ENCODE assay signal across 25 mouse cellular contexts in the genomic region with DNA sequence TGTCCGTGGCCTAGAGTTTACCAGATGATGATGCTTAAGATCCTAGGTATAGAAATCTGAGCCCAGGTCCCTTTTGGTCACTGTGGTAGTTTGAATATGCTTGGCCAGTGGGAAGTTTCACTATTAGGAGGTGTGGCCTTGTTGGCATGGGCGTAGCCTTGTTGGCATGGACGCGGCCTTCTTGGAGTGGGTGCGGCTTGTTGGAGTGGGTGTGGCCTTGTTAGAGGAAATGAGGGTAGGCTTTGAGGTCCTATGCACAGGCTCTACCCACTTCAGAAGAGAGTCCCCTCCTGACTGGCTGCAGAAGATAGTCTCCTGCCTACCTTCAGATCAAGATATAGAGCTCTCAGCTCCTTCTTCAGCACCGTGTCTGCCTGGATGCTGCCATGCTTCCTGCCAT.
DNase-seq lines count a peak whose midpoint lies in the region; ATAC-seq lines count a peak whose summit lies in the region.
"Had no signal": no experiment of that assay in that cellular context is flagged by ENCODE, and none has a peak within 500 bp of the region (broad histone marks: within the 10 kb centered on the region; RNA-seq: fewer than 3 reads in every experiment).

No protein-coding gene starts in this region.

- H3K4me1 ChIP-seq in midbrain, embryonic 14.5 days (ENCODE audit: control insufficient read depth, insufficient read depth, low read length) = no peaks in the 10 kb centered on the region
- no peaks in the 10 kb centered on the region for H3K4me1 ChIP-seq in midbrain, embryonic 11.5 days (ENCODE audit: control insufficient read depth, insufficient read depth, low read length)
- no peaks in the 10 kb centered on the region for H3K4me1 ChIP-seq in kidney, embryonic 14.5 days (ENCODE audit: control insufficient read depth, insufficient read depth, low read length)
- H3K4me1 ChIP-seq: liver, embryonic 12.5 days; midbrain, embryonic 12.5 days; stomach, embryonic 15.5 days had no signal

- no peaks in the 10 kb centered on the region for H3K36me3 ChIP-seq in midbrain, embryonic 14.5 days (ENCODE audit: control insufficient read depth, insufficient read depth, low read length)
- no peaks in the 10 kb centered on the region for H3K36me3 ChIP-seq in midbrain, embryonic 11.5 days (ENCODE audit: control insufficient read depth, insufficient read depth, low read length)
- H3K36me3 ChIP-seq in kidney, embryonic 14.5 days (ENCODE audit: control insufficient read depth, insufficient read depth, low read length) = no peaks in the 10 kb centered on the region
- H3K36me3 ChIP-seq: liver, embryonic 12.5 days; midbrain, embryonic 12.5 days; stomach, embryonic 15.5 days had no signal

- no peak overlapping the region for H3K4me3 ChIP-seq in midbrain, embryonic 14.5 days (replicated peaks; ENCODE audit: low read depth, low read length)
- H3K4me3 ChIP-seq in midbrain, embryonic 11.5 days (ENCODE audit: low read depth, low read length) = no peak overlapping the region
- H3K4me3 ChIP-seq in kidney, embryonic 14.5 days (ENCODE audit: low read length) = no peak overlapping the region
- H3K4me3 ChIP-seq: erythroblast, embryonic 14.5 days; layer of hippocampus, adult 2 months; liver, embryonic 12.5 days; midbrain, embryonic 12.5 days; stomach, embryonic 15.5 days had no signal

- peak; percentile 9; the same call in 1 of the 2 replicates for ATAC-seq in midbrain, embryonic 14.5 days (ENCODE audit: low FRiP score, low TSS enrichment)
- ATAC-seq in midbrain, embryonic 11.5 days (ENCODE audit: low FRiP score) = no peak
- ATAC-seq in granulocyte monocyte progenitor cell, adult 5-6 weeks (replicated peaks; ENCODE audit: poor library complexity, severe bottlenecking) = peak; percentile 23
- peak; percentile 70 for ATAC-seq in monocyte, adult 5-6 weeks (replicated peaks; ENCODE audit: insufficient number of reproducible peaks, low FRiP score, low TSS enrichment, poor library complexity, severe bottlenecking)
- no peak for ATAC-seq in kidney, embryonic 14.5 days (ENCODE audit: low FRiP score, low TSS enrichment)
- ATAC-seq: forebrain, postnatal 0 days; hindbrain, embryonic 16.5 days; liver, embryonic 12.5 days; liver, postnatal 0 days had no signal

- intact Hi-C loops in left cerebral cortex, postnatal 10 days (cut with DNase I) = no loop called here

- no peak overlapping the region for H3K4me2 ChIP-seq in midbrain, embryonic 14.5 days (ENCODE audit: low read length)
- no peak overlapping the region for H3K4me2 ChIP-seq in midbrain, embryonic 11.5 days
- no peak overlapping the region for H3K4me2 ChIP-seq in kidney, embryonic 14.5 days (replicated peaks; ENCODE audit: low read depth, low read length)
- H3K4me2 ChIP-seq: liver, embryonic 12.5 days; midbrain, embryonic 12.5 days; stomach, embryonic 15.5 days had no signal

- H3K9ac ChIP-seq in midbrain, embryonic 14.5 days (replicated peaks; ENCODE audit: low read length) = no peak overlapping the region
- no peak overlapping the region for H3K9ac ChIP-seq in midbrain, embryonic 11.5 days (ENCODE audit: low read length)
- H3K9ac ChIP-seq in kidney, embryonic 14.5 days (ENCODE audit: low read depth, low read length) = no peak overlapping the region
- H3K9ac ChIP-seq: forebrain, postnatal 0 days; liver, embryonic 12.5 days; liver, postnatal 0 days; midbrain, embryonic 12.5 days; stomach, embryonic 15.5 days had no signal

- no peak overlapping the region for H3K27ac ChIP-seq in midbrain, embryonic 14.5 days (replicated peaks; ENCODE audit: low read depth, low read length)
- H3K27ac ChIP-seq in midbrain, embryonic 11.5 days (ENCODE audit: low read depth, low read length) = no peak overlapping the region
- H3K27ac ChIP-seq in kidney, embryonic 14.5 days (ENCODE audit: low read depth, low read length) = no peak overlapping the region
- H3K27ac ChIP-seq: layer of hippocampus, adult 2 months; liver, embryonic 12.5 days; macrophage; midbrain, embryonic 12.5 days; stomach, embryonic 15.5 days had no signal

- no peaks in the 10 kb centered on the region for H3K9me3 ChIP-seq in midbrain, embryonic 14.5 days (ENCODE audit: control insufficient read depth, low read length)
- H3K9me3 ChIP-seq in midbrain, embryonic 11.5 days (ENCODE audit: control insufficient read depth, low read length) = no peaks in the 10 kb centered on the region
- H3K9me3 ChIP-seq in kidney, embryonic 14.5 days (ENCODE audit: control insufficient read depth, low read length) = no peaks in the 10 kb centered on the region
- H3K9me3 ChIP-seq: liver, embryonic 12.5 days; midbrain, embryonic 12.5 days; stomach, embryonic 15.5 days had no signal

- 97% methylated on average over 6 of the region's 6 CpGs for whole genome bisulfite sequencing in midbrain, embryonic 14.5 days
- WGBS in midbrain, embryonic 11.5 days = 97% methylated on average over 6 of the region's 6 CpGs
- WGBS in kidney, embryonic 14.5 days = 96% methylated on average over 6 of the region's 6 CpGs

- DNase-seq in midbrain, embryonic 14.5 days = no peak
- DNase-seq in midbrain, embryonic 11.5 days (ENCODE audit: low spot score, missing footprints) = no peak
- no peak for DNase-seq in left cerebral cortex, postnatal 10 days (ENCODE audit: extremely low spot score in 1 of 2, low spot score in 2 of 2)
- DNase-seq in thymus, postnatal 4 days = no peak
- DNase-seq: adrenal gland, postnatal 14 days; cerebellum, adult 11-12 months; cerebellum, postnatal 10 days; forebrain, postnatal 0 days; heart, postnatal 14 days; kidney, adult 9 months; kidney, postnatal 25 days; left cerebral cortex, postnatal 4 days; liver, postnatal 0 days; retina, postnatal 1 day; right cerebral cortex, postnatal 14 days had no signal

- H3K27me3 ChIP-seq in midbrain, embryonic 14.5 days (ENCODE audit: control insufficient read depth, insufficient read depth, low read length) = no peaks in the 10 kb centered on the region
- H3K27me3 ChIP-seq in midbrain, embryonic 11.5 days (ENCODE audit: control insufficient read depth, insufficient read depth, low read length) = no peaks in the 10 kb centered on the region
- H3K27me3 ChIP-seq in kidney, embryonic 14.5 days (ENCODE audit: control insufficient read depth, insufficient read depth, low read length) = no peaks in the 10 kb centered on the region
- H3K27me3 ChIP-seq: liver, embryonic 12.5 days; midbrain, embryonic 12.5 days; stomach, embryonic 15.5 days had no signal

Comparison
In these comparisons a context has a peak if more than half of its experiments do, and no peak if none do; other contexts are left out.
1. ATAC-seq: peak in midbrain, embryonic 14.5 days (single experiment), granulocyte monocyte progenitor cell, adult 5-6 weeks (single experiment) and monocyte, adult 5-6 weeks (single experiment); none in midbrain, embryonic 11.5 days (single experiment) and kidney, embryonic 14.5 days (single experiment).